14 mouse cellular contexts compared by ENCODE assay signal in the genomic region with DNA sequence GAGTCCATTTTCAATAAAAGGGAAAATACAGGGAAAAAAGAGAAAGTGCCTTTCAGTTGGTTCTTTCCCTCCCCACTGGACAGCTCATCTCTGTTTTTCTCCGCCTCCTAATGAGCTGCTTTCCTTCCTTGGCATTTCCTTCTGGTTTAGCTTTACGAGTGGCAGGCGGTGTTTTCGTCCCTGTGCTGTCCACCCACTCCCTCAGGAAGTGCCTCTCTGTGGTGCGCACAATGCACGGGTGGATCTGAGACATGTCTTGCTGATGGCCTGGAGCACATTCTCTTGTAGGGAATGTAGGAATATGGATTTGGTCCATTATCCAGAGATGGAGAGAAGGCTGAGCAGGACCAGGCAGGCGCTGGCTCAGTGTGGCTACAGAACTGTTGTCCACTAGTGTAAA. TPM values are rescaled to one million over a fixed set of nuclear protein-coding genes. Genes with fewer than 3 reads are reported as not detected.
DNase-seq lines count a peak whose midpoint lies in the region; ATAC-seq and TF ChIP-seq lines count a peak whose summit lies in the region.
"Had no signal": no experiment of that assay in that cellular context is flagged by ENCODE, and none has a peak within 500 bp of the region (broad histone marks: within the 10 kb centered on the region; RNA-seq: fewer than 3 reads in every experiment).

No protein-coding gene starts in this region.

- no peak overlapping the region for H3K4me2 ChIP-seq in heart, embryonic 12.5 days
- H3K4me2 ChIP-seq in embryonic facial prominence, embryonic 11.5 days (ENCODE audit: low read depth, low read length): no peak overlapping the region
- no peak overlapping the region for H3K4me2 ChIP-seq in forebrain, embryonic 12.5 days
- H3K4me2 ChIP-seq: liver, embryonic 15.5 days; midbrain, embryonic 11.5 days; neural tube, embryonic 13.5 days had no signal

- H3K4me1 ChIP-seq in heart, embryonic 12.5 days (replicated peaks): peaks cover 48% of the 10 kb centered on the region
- H3K4me1 ChIP-seq in embryonic facial prominence, embryonic 11.5 days (ENCODE audit: control insufficient read depth, insufficient read depth, low read length): no peaks in the 10 kb centered on the region
- H3K4me1 ChIP-seq in forebrain, embryonic 12.5 days: peaks cover 5% of the 10 kb centered on the region
- H3K4me1 ChIP-seq: neural tube, embryonic 13.5 days had no signal

- no peaks in the 10 kb centered on the region for H3K36me3 ChIP-seq in heart, embryonic 12.5 days
- H3K36me3 ChIP-seq in embryonic facial prominence, embryonic 11.5 days (replicated peaks; ENCODE audit: control insufficient read depth, insufficient read depth, low read depth, low read length): no peaks in the 10 kb centered on the region
- no peaks in the 10 kb centered on the region for H3K36me3 ChIP-seq in forebrain, embryonic 12.5 days (replicated peaks)
- H3K36me3 ChIP-seq: neural tube, embryonic 13.5 days had no signal

- H3K27ac ChIP-seq in heart, embryonic 12.5 days (ENCODE audit: poor library complexity, severe bottlenecking): 0 out of 2 replicates have a peak overlapping the region, but pooled peaks have one; percentile 8
- no peak overlapping the region for H3K27ac ChIP-seq in left cerebral cortex, adult 2 months
- H3K27ac ChIP-seq in embryonic facial prominence, embryonic 11.5 days (replicated peaks; ENCODE audit: low read depth, low read length): 0 out of 2 replicates have a peak overlapping the region, but pooled peaks have one; percentile 2
- no peak overlapping the region for H3K27ac ChIP-seq in forebrain, embryonic 12.5 days
- H3K27ac ChIP-seq: liver, embryonic 15.5 days; neural tube, embryonic 13.5 days had no signal

- DNase-seq in heart, postnatal 25 days (ENCODE audit: low spot score): no peak
- peak; percentile 29 to 31 for DNase-seq in left cerebral cortex, adult 2 months (ENCODE audit: extremely low spot score in 1 of 2, low spot score in 2 of 2)
- no peak for DNase-seq in left cerebral cortex, adult 8-10 months (ENCODE audit: low spot score in 2 of 2)
- no peak for DNase-seq in embryonic facial prominence, embryonic 11.5 days (ENCODE audit: low spot score)
- peak; percentile 42 for DNase-seq in lung, postnatal 36 days
- DNase-seq in adrenal gland, postnatal 10 days: no peak
- DNase-seq: cerebellum, postnatal 25 days; gastrocnemius, postnatal 10 days; heart, postnatal 4 days had no signal

- H3K9ac ChIP-seq in heart, embryonic 12.5 days: no peak overlapping the region
- no peak overlapping the region for H3K9ac ChIP-seq in embryonic facial prominence, embryonic 11.5 days (replicated peaks; ENCODE audit: low read length)
- no peak overlapping the region for H3K9ac ChIP-seq in forebrain, embryonic 12.5 days
- H3K9ac ChIP-seq: liver, embryonic 15.5 days; neural tube, embryonic 13.5 days had no signal

- intact Hi-C loops in heart, postnatal 25 days (cut with DNase I): no loop called here
- intact Hi-C loops in left cerebral cortex, adult 2 months (cut with DNase I): no loop called here

- ATAC-seq in heart, embryonic 12.5 days (ENCODE audit: insufficient number of reproducible peaks, low FRiP score): no peak
- ATAC-seq in embryonic facial prominence, embryonic 11.5 days (replicated peaks; ENCODE audit: insufficient number of reproducible peaks, low FRiP score, low TSS enrichment, low read depth): no peak
- ATAC-seq in forebrain, embryonic 12.5 days (ENCODE audit: low FRiP score): no peak

- H3K9me3 ChIP-seq in heart, embryonic 12.5 days (replicated peaks): no peaks in the 10 kb centered on the region
- H3K9me3 ChIP-seq in embryonic facial prominence, embryonic 11.5 days (replicated peaks; ENCODE audit: control insufficient read depth, low read length): no peaks in the 10 kb centered on the region
- H3K9me3 ChIP-seq in forebrain, embryonic 12.5 days: no peaks in the 10 kb centered on the region
- H3K9me3 ChIP-seq: liver, embryonic 15.5 days; neural tube, embryonic 13.5 days had no signal

- 55% methylated on average over 7 of the region's 7 CpGs for whole genome bisulfite sequencing in heart, embryonic 12.5 days
- WGBS in embryonic facial prominence, embryonic 11.5 days: 50% methylated on average over 7 of the region's 7 CpGs
- 77% methylated on average over 7 of the region's 7 CpGs for WGBS in forebrain, embryonic 12.5 days

- H3K4me3 ChIP-seq in heart, embryonic 12.5 days: no peak overlapping the region
- H3K4me3 ChIP-seq in left cerebral cortex, adult 2 months: no peak overlapping the region
- H3K4me3 ChIP-seq in embryonic facial prominence, embryonic 11.5 days (ENCODE audit: low read depth, low read length): no peak overlapping the region
- H3K4me3 ChIP-seq in forebrain, embryonic 12.5 days (replicated peaks): no peak overlapping the region
- H3K4me3 ChIP-seq: liver, embryonic 15.5 days; neural tube, embryonic 13.5 days had no signal

- TF ChIP-seq CTCF in left cerebral cortex, adult 2 months (IDR thresholded peaks at IDR 0.05): no peak

- no peaks in the 10 kb centered on the region for H3K27me3 ChIP-seq in heart, embryonic 12.5 days (replicated peaks)
- H3K27me3 ChIP-seq in embryonic facial prominence, embryonic 11.5 days (ENCODE audit: control insufficient read depth, insufficient read depth, low read length): no peaks in the 10 kb centered on the region
- no peaks in the 10 kb centered on the region for H3K27me3 ChIP-seq in forebrain, embryonic 12.5 days
- H3K27me3 ChIP-seq: liver, embryonic 15.5 days; neural tube, embryonic 13.5 days had no signal

RNA-seq across cellular contexts. Expression of a gene that starts 47.0 kb away (rescaled TPM):
- 257 and 273 TPM in 2 replicates for polyA plus RNA-seq in heart, embryonic 12.5 days (2016; fragmentation: Nextera tagmentation; extraction: Ambion mirVana)
- total RNA-seq in heart, postnatal 25 days (2021): 100 to 1,000 TPM; 236 to 274 TPM
- 10 to 100 TPM; 59.5 to 69.6 TPM for total RNA-seq in left cerebral cortex, adult 2 months (2021)
- total RNA-seq in left cerebral cortex, adult 8-10 months (2022): 10 to 100 TPM; 76.2 to 82.1 (median 79.9) TPM
- 152 and 178 TPM in 2 replicates for polyA plus RNA-seq in embryonic facial prominence, embryonic 11.5 days (2014; fragmentation: Nextera tagmentation; extraction: Ambion mirVana)
- total RNA-seq in adrenal gland, postnatal 10 days (2021): 100 to 1,000 TPM; 120 to 147 TPM
- 107 and 117 TPM in 2 replicates for polyA plus RNA-seq in forebrain, embryonic 12.5 days (2016; fragmentation: Nextera tagmentation; extraction: Ambion mirVana)

RNA-seq across cellular contexts. Expression of a gene that starts 47.1 kb away (rescaled TPM):
- 71.5 and 75.4 TPM in 2 replicates for polyA plus RNA-seq in heart, embryonic 12.5 days (2016; fragmentation: Nextera tagmentation; extraction: Ambion mirVana)
- total RNA-seq in heart, postnatal 25 days (2021): 10 to 100 TPM; 62.9 to 72.4 TPM
- total RNA-seq in left cerebral cortex, adult 2 months (2021): 10 to 100 TPM; 62.5 to 64.3 TPM
- total RNA-seq in left cerebral cortex, adult 8-10 months (2022): 10 to 100 TPM; 56.2 to 70.4 (median 64.6) TPM
- polyA plus RNA-seq in embryonic facial prominence, embryonic 11.5 days (2014; fragmentation: Nextera tagmentation; extraction: Ambion mirVana): 111 and 118 TPM in 2 replicates
- total RNA-seq in adrenal gland, postnatal 10 days (2021): 10 to 100 TPM; 72.5 to 74.6 TPM
- 121 and 127 TPM in 2 replicates for polyA plus RNA-seq in forebrain, embryonic 12.5 days (2016; fragmentation: Nextera tagmentation; extraction: Ambion mirVana)

Comparison
In these comparisons a context has a peak if more than half of its experiments do, and no peak if none do; other contexts are left out.
1. DNase-seq: peak in left cerebral cortex, adult 2 months (2 of 2) and lung, postnatal 36 days (single experiment); none in heart, postnatal 25 days (single experiment), left cerebral cortex, adult 8-10 months (0 of 2), embryonic facial prominence, embryonic 11.5 days (single experiment) and adrenal gland, postnatal 10 days (single experiment).
2. H3K27ac ChIP-seq: peak in heart, embryonic 12.5 days (single experiment) and embryonic facial prominence, embryonic 11.5 days (single experiment); none in left cerebral cortex, adult 2 months (single experiment) and forebrain, embryonic 12.5 days (single experiment).